ENCODE assay signal across 9 mouse cellular contexts in the genomic region with DNA sequence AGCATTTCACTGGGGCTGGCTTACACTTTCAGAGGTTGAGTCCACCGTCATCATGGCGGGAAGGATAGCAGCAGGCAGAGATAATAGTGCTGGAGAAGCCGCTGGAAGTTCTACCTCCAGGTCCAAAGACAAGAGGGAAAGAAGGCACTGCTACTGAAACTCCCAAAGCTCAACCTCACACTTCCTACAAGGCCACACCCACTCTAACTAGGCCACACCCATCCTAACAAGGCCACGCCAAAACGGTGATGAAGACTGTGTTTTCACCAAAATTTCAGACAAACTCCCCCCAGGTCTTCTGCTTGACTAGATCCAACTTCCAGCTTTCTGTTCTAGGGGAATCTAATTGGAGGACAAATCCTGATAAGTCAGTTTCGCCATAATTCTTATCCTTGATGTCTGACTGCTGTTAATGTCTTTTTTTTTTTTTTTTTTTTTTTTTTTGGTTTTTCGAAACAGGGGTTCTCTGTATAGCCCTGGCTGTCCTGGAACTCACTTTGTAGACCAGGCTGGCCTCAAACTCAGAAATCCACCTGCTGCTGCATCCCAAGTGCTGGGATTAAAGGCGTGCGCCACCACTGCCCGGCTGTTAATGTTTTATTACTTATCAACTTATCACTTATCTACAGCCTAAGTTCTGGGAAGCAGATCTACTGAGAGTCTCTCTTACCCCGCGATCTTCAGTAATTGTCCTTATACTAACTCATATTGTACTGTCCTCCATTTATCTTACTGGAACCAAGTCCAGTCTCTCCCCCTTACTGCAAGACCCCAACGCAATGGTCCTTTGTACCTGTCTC. TPM values are rescaled to one million over a fixed set of nuclear protein-coding genes. Genes with fewer than 3 reads are reported as not detected.
DNase-seq lines count a peak whose midpoint lies in the region; ATAC-seq lines count a peak whose summit lies in the region.
"Had no signal": no experiment of that assay in that cellular context is flagged by ENCODE, and none has a peak within 500 bp of the region (broad histone marks: within the 10 kb centered on the region; RNA-seq: fewer than 3 reads in every experiment).

No protein-coding gene starts in this region.

- no peak overlapping the region for H3K27ac ChIP-seq in intestine, embryonic 16.5 days (ENCODE audit: low read length)
- H3K27ac ChIP-seq in intestine, embryonic 15.5 days = no peak overlapping the region
- H3K27ac ChIP-seq in embryonic facial prominence, embryonic 10.5 days (replicated peaks) = no peak overlapping the region
- H3K27ac ChIP-seq in midbrain, embryonic 15.5 days = no peak overlapping the region

- ATAC-seq in intestine, embryonic 16.5 days = no peak; the same call in 1 of the 2 replicates
- no peak; the same call in 1 of the 2 replicates for ATAC-seq in intestine, embryonic 15.5 days
- ATAC-seq in midbrain, embryonic 15.5 days (replicated peaks) = peak; percentile 10; the same call in 1 of the 2 replicates

- 76% methylated on average over 13 of the region's 13 CpGs for WGBS in intestine, embryonic 16.5 days
- 72% methylated on average over 13 of the region's 13 CpGs for WGBS in intestine, embryonic 15.5 days
- WGBS in embryonic facial prominence, embryonic 10.5 days = 78% methylated on average over 13 of the region's 13 CpGs
- WGBS in midbrain, embryonic 15.5 days = 79% methylated on average over 13 of the region's 13 CpGs

- H3K4me2 ChIP-seq in intestine, embryonic 16.5 days (ENCODE audit: low read depth, low read length) = no peak overlapping the region
- no peak overlapping the region for H3K4me2 ChIP-seq in intestine, embryonic 15.5 days (replicated peaks)
- no peak overlapping the region for H3K4me2 ChIP-seq in midbrain, embryonic 15.5 days

- no peaks in the 10 kb centered on the region for H3K36me3 ChIP-seq in intestine, embryonic 16.5 days (ENCODE audit: control insufficient read depth, insufficient read depth, low read length)
- 0 out of 2 replicates have a peak, but pooled peaks cover 3% of the 10 kb centered on the region for H3K36me3 ChIP-seq in intestine, embryonic 15.5 days
- H3K36me3 ChIP-seq in embryonic facial prominence, embryonic 10.5 days (replicated peaks) = peaks cover 25% of the 10 kb centered on the region
- H3K36me3 ChIP-seq in midbrain, embryonic 15.5 days (replicated peaks) = peaks cover 14% of the 10 kb centered on the region

- H3K9ac ChIP-seq in intestine, embryonic 16.5 days (ENCODE audit: low read depth, low read length) = no peak overlapping the region
- no peak overlapping the region for H3K9ac ChIP-seq in intestine, embryonic 15.5 days
- no peak overlapping the region for H3K9ac ChIP-seq in midbrain, embryonic 15.5 days

- peaks cover 10% of the 10 kb centered on the region for H3K4me1 ChIP-seq in intestine, embryonic 16.5 days (ENCODE audit: control insufficient read depth, insufficient read depth, low read length)
- peaks cover 4% of the 10 kb centered on the region; the same call in 1 of the 2 replicates for H3K4me1 ChIP-seq in intestine, embryonic 15.5 days (replicated peaks)
- H3K4me1 ChIP-seq in embryonic facial prominence, embryonic 10.5 days = peaks cover 8% of the 10 kb centered on the region
- H3K4me1 ChIP-seq in midbrain, embryonic 15.5 days = peaks cover 11% of the 10 kb centered on the region

- no peaks in the 10 kb centered on the region for H3K9me3 ChIP-seq in intestine, embryonic 16.5 days (ENCODE audit: control insufficient read depth, low read length)
- no peaks in the 10 kb centered on the region for H3K9me3 ChIP-seq in intestine, embryonic 15.5 days
- H3K9me3 ChIP-seq in embryonic facial prominence, embryonic 10.5 days = no peaks in the 10 kb centered on the region
- H3K9me3 ChIP-seq in midbrain, embryonic 15.5 days = no peaks in the 10 kb centered on the region

- H3K27me3 ChIP-seq in intestine, embryonic 16.5 days (replicated peaks; ENCODE audit: control insufficient read depth, insufficient read depth, low read length) = no peaks in the 10 kb centered on the region
- H3K27me3 ChIP-seq in intestine, embryonic 15.5 days (replicated peaks) = no peaks in the 10 kb centered on the region
- no peaks in the 10 kb centered on the region for H3K27me3 ChIP-seq in embryonic facial prominence, embryonic 10.5 days (replicated peaks; ENCODE audit: low read depth, poor library complexity, severe bottlenecking)
- no peaks in the 10 kb centered on the region for H3K27me3 ChIP-seq in midbrain, embryonic 15.5 days (replicated peaks)

- DNase-seq in CD4-positive helper T cell, adult 2 months (ENCODE audit: low read depth, low spot score) = peak; percentile 7
- DNase-seq in embryonic facial prominence, embryonic 10.5 days (ENCODE audit: low spot score) = no peak
- no peak for DNase-seq in right cerebral cortex, postnatal 10 days (ENCODE audit: low spot score in 2 of 2)
- no peak for DNase-seq in left cerebral cortex, adult 18-20 months (ENCODE audit: low spot score in 2 of 2)

- H3K4me3 ChIP-seq in intestine, embryonic 16.5 days (ENCODE audit: low read length) = peak overlapping the region; percentile 75; the same call in 1 of the 2 replicates
- no peak overlapping the region for H3K4me3 ChIP-seq in intestine, embryonic 15.5 days (replicated peaks)
- H3K4me3 ChIP-seq in embryonic facial prominence, embryonic 10.5 days = peak overlapping the region; percentile 69; the same call in 1 of the 2 replicates
- no peak overlapping the region for H3K4me3 ChIP-seq in midbrain, embryonic 15.5 days

RNA-seq across cellular contexts. Expression of a gene that starts 0.7 kb away (rescaled TPM):
- 11.9 and 13.0 TPM in 2 replicates for polyA plus RNA-seq in intestine, embryonic 16.5 days (2015; fragmentation: Nextera tagmentation; extraction: Ambion mirVana)
- 15.3 and 18.8 TPM in 2 replicates for polyA plus RNA-seq in intestine, embryonic 15.5 days (2015; fragmentation: Nextera tagmentation; extraction: Ambion mirVana)
- 20.0 and 20.6 TPM in 2 replicates for polyA plus RNA-seq in embryonic facial prominence, embryonic 10.5 days (2016; fragmentation: Nextera tagmentation; extraction: Ambion mirVana)
- 16.8 and 17.0 TPM in 2 replicates for polyA plus RNA-seq in midbrain, embryonic 15.5 days (2015; fragmentation: Nextera tagmentation; extraction: Ambion mirVana)
- 10 to 100 TPM; 37.8 to 40.0 TPM for total RNA-seq in left cerebral cortex, adult 18-20 months (2021)

RNA-seq across cellular contexts. Expression of a gene that starts 8.8 kb away (rescaled TPM):
- polyA plus RNA-seq in intestine, embryonic 16.5 days (2015; fragmentation: Nextera tagmentation; extraction: Ambion mirVana) = not detected in 2 replicates
- not detected in 2 replicates for polyA plus RNA-seq in intestine, embryonic 15.5 days (2015; fragmentation: Nextera tagmentation; extraction: Ambion mirVana)
- polyA plus RNA-seq in embryonic facial prominence, embryonic 10.5 days (2016; fragmentation: Nextera tagmentation; extraction: Ambion mirVana) = not detected in 2 replicates
- polyA plus RNA-seq in midbrain, embryonic 15.5 days (2015; fragmentation: Nextera tagmentation; extraction: Ambion mirVana) = 0.27 TPM in 1 of 2 replicates, not detected in the other
- total RNA-seq in left cerebral cortex, adult 18-20 months (2021) = not detected
- polyA plus RNA-seq: heart, embryonic 14.5 days; large intestine, adult 2 months had no signal

RNA-seq across cellular contexts. Expression of a gene that starts 30.5 kb away (rescaled TPM):
- polyA plus RNA-seq in intestine, embryonic 16.5 days (2015; fragmentation: Nextera tagmentation; extraction: Ambion mirVana) = 0.23 and 0.26 TPM in 2 replicates
- polyA plus RNA-seq in intestine, embryonic 15.5 days (2015; fragmentation: Nextera tagmentation; extraction: Ambion mirVana) = 0.39 and 0.57 TPM in 2 replicates
- 0.50 and 0.99 TPM in 2 replicates for polyA plus RNA-seq in embryonic facial prominence, embryonic 10.5 days (2016; fragmentation: Nextera tagmentation; extraction: Ambion mirVana)
- 0.52 and 0.96 TPM in 2 replicates for polyA plus RNA-seq in midbrain, embryonic 15.5 days (2015; fragmentation: Nextera tagmentation; extraction: Ambion mirVana)
- total RNA-seq in left cerebral cortex, adult 18-20 months (2021) = 1 to 10 TPM; 3.8 to 4.6 TPM

RNA-seq across cellular contexts. Expression of a gene that starts 37.2 kb away (rescaled TPM):
- 9.4 and 10.3 TPM in 2 replicates for polyA plus RNA-seq in intestine, embryonic 16.5 days (2015; fragmentation: Nextera tagmentation; extraction: Ambion mirVana)
- 8.3 and 11.2 TPM in 2 replicates for polyA plus RNA-seq in intestine, embryonic 15.5 days (2015; fragmentation: Nextera tagmentation; extraction: Ambion mirVana)
- 13.5 and 15.4 TPM in 2 replicates for polyA plus RNA-seq in embryonic facial prominence, embryonic 10.5 days (2016; fragmentation: Nextera tagmentation; extraction: Ambion mirVana)
- 21.8 and 24.7 TPM in 2 replicates for polyA plus RNA-seq in midbrain, embryonic 15.5 days (2015; fragmentation: Nextera tagmentation; extraction: Ambion mirVana)
- total RNA-seq in left cerebral cortex, adult 18-20 months (2021) = 10 to 100 TPM; 51.2 to 53.5 TPM

Comparison
In these comparisons a context has a peak if more than half of its experiments do, and no peak if none do; other contexts are left out.
1. H3K4me3 ChIP-seq: peak in intestine, embryonic 16.5 days (single experiment) and embryonic facial prominence, embryonic 10.5 days (single experiment); none in intestine, embryonic 15.5 days (single experiment) and midbrain, embryonic 15.5 days (single experiment).